Mouse (Mus musculus) spleen, adult 2 months (tissue): ENCODE results near the gene Foxa3.

Source experiments
- CTCF ChIP-seq: fragments of 200-500 bp; IDR thresholded peaks from 2 replicates; pipeline ENCODE4 v1.5.1; 2011; ENCODE audit warnings: mild to moderate bottlenecking, inconsistent platforms; ENCODE audit not compliant: insufficient read depth, insufficient read length, insufficient replicate concordance; ENCODE audit errors: extremely low read depth
- POLR2A ChIP-seq: fragments of 200-500 bp; IDR thresholded peaks from 2 replicates; pipeline ENCODE4 v1.6.1; 2011; ENCODE audit warnings: low read depth, low read length, inconsistent platforms

- TF ChIP-seq CTCF = no peak
- no peak for TF ChIP-seq POLR2A
Measured at GRCm38 (mm10) chr7:19055108-19055507, 31.8 kb upstream of the Foxa3 start.
